Mouse (Mus musculus) hindbrain, postnatal 0 days (tissue): ENCODE data around the gene A830031A19Rik. TPM values are rescaled to one million over a fixed set of nuclear protein-coding genes. Genes with fewer than 3 reads are reported as not detected.

Experiments used
- ATAC-seq: fragments of 200-750 bp; cut with Nextera tagmentation; 2 replicates; pipeline ENCODE4 v1.8.0; 2017; ENCODE audit warnings: mild to moderate bottlenecking, moderate TSS enrichment, moderate library complexity
- DNase-seq: peaks from one replicate; pipeline ENCODE4 v3.0.0-alpha.2; 2015; ENCODE audit warnings: low spot score
- H3K27ac ChIP-seq: fragments of 300-500 bp; sonication (generic); 2 replicates; pipeline ENCODE4 v1.5.1; 2014; ENCODE audit warnings: mild to moderate bottlenecking
- H3K27me3 ChIP-seq: fragments of 300-500 bp; sonication (generic); 2 replicates; pipeline ENCODE4 v1.6.1; 2014; ENCODE audit warnings: low read length, mixed read lengths; ENCODE audit not compliant: insufficient read depth
- H3K36me3 ChIP-seq: fragments of 300-500 bp; sonication (generic); 2 replicates; pipeline ENCODE4 v1.6.1; 2014; ENCODE audit warnings: low read length, mixed read lengths; ENCODE audit not compliant: insufficient read depth
- H3K4me1 ChIP-seq: fragments of 300-500 bp; sonication (generic); 2 replicates; pipeline ENCODE4 v1.6.1; 2014; ENCODE audit warnings: antibody characterized with exemption, low read length, mixed read lengths; ENCODE audit not compliant: insufficient read depth
- H3K4me2 ChIP-seq: fragments of 300-500 bp; sonication (generic); 2 replicates; pipeline ENCODE4 v1.6.1; 2014; ENCODE audit warnings: low read depth, mild to moderate bottlenecking, low read length, moderate library complexity, mixed read lengths
- H3K4me3 ChIP-seq: fragments of 300-500 bp; sonication (generic); 2 replicates; pipeline ENCODE4 v1.5.1; 2014; ENCODE audit warnings: low read length
- H3K9ac ChIP-seq: fragments of 300-500 bp; sonication (generic); replicated peaks from 2 replicates; pipeline ENCODE4 v1.6.1; 2014; ENCODE audit warnings: mild to moderate bottlenecking, low read length, moderate library complexity, mixed read lengths
- H3K9me3 ChIP-seq: fragments of 300-500 bp; sonication (generic); 2 replicates; pipeline ENCODE4 v1.6.1; 2016; ENCODE audit warnings: low read length, mixed read lengths
- CTCF ChIP-seq: IDR thresholded peaks from 2 replicates; pipeline ENCODE4 v1.5.1; 2016; ENCODE audit warnings: antibody characterized with exemption, control low read depth, low read depth
- WGBS: fragments of 180-500 bp; shearing (Covaris S2); extraction: QIAGEN DNeasy Blood & Tissue Kit; methylation state at CpG from one replicate; pipeline ENCODE4 v1.1.7; 2014; 5-methylcytosine and 5-hydroxymethylcytosine counted together
- polyA plus RNA-seq: library from polyadenylated mRNA; unstranded; fragments of >200 nt; fragmentation: Nextera tagmentation; extraction: Ambion mirVana; gene quantifications from 2 replicates; pipeline ENCODE4 v1.2.1, GENCODE M21; 2015
- total RNA-seq: library from RNA; depleted of rRNA; stranded (reverse); fragments of >200 nt; gene quantifications from 2 replicates; pipeline ENCODE4 v1.2.3, GENCODE M21; 2014

Gene A830031A19Rik
- total and polyA plus RNA-seq, 2 experiments from 2014 or later = not detected

- 76% methylated on average over 12 of the region's 12 CpGs for WGBS
- DNase-seq (no peak), ATAC-seq (no peak)
- Histone ChIP-seq H3K4me3 (no peak overlapping the region), H3K9ac (no peak overlapping the region), H3K9me3 (no peaks in the 10 kb centered on the region), H3K27ac (no peak overlapping the region), H3K27me3 (no peaks in the 10 kb centered on the region), H3K4me2 (no peak overlapping the region), H3K36me3 (no peaks in the 10 kb centered on the region), H3K4me1 (no peaks in the 10 kb centered on the region; the same call in 1 of the 2 replicates)
- no peak for TF ChIP-seq CTCF
These were observed 40.3 kb upstream of the A830031A19Rik start for GRCm38 (mm10) chr11:24115017-24115752.

- no peak overlapping the region for H3K27ac ChIP-seq
- 44% methylated on average over 6 of the region's 6 CpGs for WGBS
- no peaks in the 10 kb centered on the region for H3K36me3 ChIP-seq
- ATAC-seq (no peak), DNase-seq (no peak)
- no peak overlapping the region for H3K4me3 ChIP-seq
- TF ChIP-seq CTCF = no peak
- no peaks in the 10 kb centered on the region for H3K27me3 ChIP-seq
- no peaks in the 10 kb centered on the region for H3K9me3 ChIP-seq
- H3K9ac ChIP-seq = no peak overlapping the region
- no peak overlapping the region for H3K4me2 ChIP-seq
- H3K4me1 ChIP-seq = no peaks in the 10 kb centered on the region; the same call in 1 of the 2 replicates
These were observed 36.9 kb upstream of the A830031A19Rik start for GRCm38 (mm10) chr11:24111720-24112119.

GRCm38 (mm10) chr11:24110113-24110512 is 35.3 kb upstream of the A830031A19Rik start:
- no peaks in the 10 kb centered on the region for H3K27me3 ChIP-seq
- H3K4me2 ChIP-seq = no peak overlapping the region
- 0 out of 2 replicates have a peak, but pooled peaks have one; percentile 8 for ATAC-seq
- H3K4me3 ChIP-seq = no peak overlapping the region
- H3K36me3 ChIP-seq = no peaks in the 10 kb centered on the region
- H3K27ac ChIP-seq = no peak overlapping the region
- no peak overlapping the region for H3K9ac ChIP-seq
- WGBS = 67% methylated on average over 2 of the region's 2 CpGs
- no peaks in the 10 kb centered on the region for H3K9me3 ChIP-seq
- no peak for TF ChIP-seq CTCF
- DNase-seq = no peak
- H3K4me1 ChIP-seq = no peaks in the 10 kb centered on the region

- Histone ChIP-seq H3K9me3 (no peaks in the 10 kb centered on the region), H3K27me3 (no peaks in the 10 kb centered on the region), H3K9ac (no peak overlapping the region), H3K27ac (no peak overlapping the region), H3K4me3 (no peak overlapping the region), H3K4me2 (no peak overlapping the region), H3K4me1 (no peaks in the 10 kb centered on the region), H3K36me3 (no peaks in the 10 kb centered on the region)
- 95% methylated on average over 3 of the region's 3 CpGs for WGBS
- TF ChIP-seq CTCF = no peak
- ATAC-seq = no peak
- DNase-seq = no peak
These were observed 34.5 kb upstream of the A830031A19Rik start for GRCm38 (mm10) chr11:24109388-24109787.

GRCm38 (mm10) chr11:24108974-24109373 is 34.1 kb upstream of the A830031A19Rik start:
- no peaks in the 10 kb centered on the region for H3K36me3 ChIP-seq
- H3K4me2 ChIP-seq = no peak overlapping the region
- TF ChIP-seq CTCF = peak; percentile 26; the same call in 1 of the 2 replicates
- H3K27me3 ChIP-seq = no peaks in the 10 kb centered on the region
- no peaks in the 10 kb centered on the region for H3K4me1 ChIP-seq
- ATAC-seq (no peak), DNase-seq (no peak)
- no peak overlapping the region for H3K4me3 ChIP-seq
- WGBS = 69% methylated on average over 3 of the region's 3 CpGs
- H3K27ac ChIP-seq = no peak overlapping the region
- no peaks in the 10 kb centered on the region for H3K9me3 ChIP-seq
- H3K9ac ChIP-seq = no peak overlapping the region

GRCm38 (mm10) chr11:24107414-24107813 is 32.6 kb upstream of the A830031A19Rik start:
- Histone ChIP-seq H3K9me3 (no peaks in the 10 kb centered on the region), H3K4me2 (no peak overlapping the region), H3K27me3 (no peaks in the 10 kb centered on the region), H3K4me1 (no peaks in the 10 kb centered on the region), H3K27ac (no peak overlapping the region), H3K36me3 (no peaks in the 10 kb centered on the region), H3K9ac (no peak overlapping the region), H3K4me3 (no peak overlapping the region)
- WGBS = 49% methylated on average over 5 of the region's 5 CpGs
- DNase-seq (no peak), ATAC-seq (no peak)
- TF ChIP-seq CTCF = no peak

GRCm38 (mm10) chr11:24103128-24103742 is 28.4 kb upstream of the A830031A19Rik start:
- Histone ChIP-seq H3K4me3 (no peak overlapping the region), H3K27ac (no peak overlapping the region), H3K27me3 (no peaks in the 10 kb centered on the region), H3K36me3 (no peaks in the 10 kb centered on the region), H3K9me3 (no peaks in the 10 kb centered on the region), H3K9ac (no peak overlapping the region), H3K4me2 (no peak overlapping the region), H3K4me1 (peaks cover 6% of the 10 kb centered on the region)
- ATAC-seq (no peak), DNase-seq (no peak)
- no peak for TF ChIP-seq CTCF
- 66% methylated on average over 6 of the region's 6 CpGs for WGBS
